Mouse (Mus musculus) liver, embryonic 15.5 days (tissue): ENCODE data around the gene Trnt1. TPM values are rescaled to one million over a fixed set of nuclear protein-coding genes. Genes with fewer than 3 reads are reported as not detected.

Experiments used
- ATAC-seq: fragments of 200-750 bp; cut with Nextera tagmentation; 2 replicates; pipeline ENCODE4 v1.8.0; 2017; ENCODE audit warnings: moderate number of reproducible peaks, mild to moderate bottlenecking, moderate library complexity; ENCODE audit not compliant: insufficient read depth
- H3K27ac ChIP-seq: fragments of 300-500 bp; sonication (generic); replicated peaks from 2 replicates; pipeline ENCODE4 v1.5.1; 2015; ENCODE audit warnings: mild to moderate bottlenecking, inconsistent platforms
- H3K27me3 ChIP-seq: fragments of 300-500 bp; sonication (generic); 2 replicates; pipeline ENCODE4 v1.6.1; 2015; ENCODE audit warnings: mild to moderate bottlenecking, inconsistent platforms
- H3K36me3 ChIP-seq: fragments of 300-500 bp; sonication (generic); replicated peaks from 2 replicates; pipeline ENCODE4 v1.6.1; 2015; ENCODE audit warnings: moderate library complexity, mild to moderate bottlenecking, inconsistent platforms
- H3K4me1 ChIP-seq: fragments of 300-500 bp; sonication (generic); replicated peaks from 2 replicates; pipeline ENCODE4 v1.6.1; 2015; ENCODE audit warnings: inconsistent platforms
- H3K4me2 ChIP-seq: fragments of 300-500 bp; sonication (generic); 2 replicates; pipeline ENCODE4 v1.6.1; 2015; ENCODE audit warnings: moderate library complexity, mild to moderate bottlenecking, inconsistent platforms
- H3K4me3 ChIP-seq: fragments of 300-500 bp; sonication (generic); replicated peaks from 2 replicates; pipeline ENCODE4 v1.5.1; 2015; ENCODE audit warnings: mild to moderate bottlenecking, inconsistent platforms
- H3K9ac ChIP-seq: fragments of 300-500 bp; sonication (generic); 2 replicates; pipeline ENCODE4 v1.6.1; 2015; ENCODE audit warnings: moderate library complexity, mild to moderate bottlenecking, inconsistent platforms
- H3K9me3 ChIP-seq: fragments of 300-500 bp; sonication (generic); replicated peaks from 2 replicates; pipeline ENCODE4 v1.6.1; 2016; ENCODE audit warnings: inconsistent platforms
- WGBS: fragments of 180-500 bp; shearing (Covaris S2); methylation state at CpG from one replicate; pipeline ENCODE4 v1.1.7; 2015; ENCODE audit warnings: mixed read lengths; ENCODE audit not compliant: insufficient replicate concordance; 5-methylcytosine and 5-hydroxymethylcytosine counted together
- polyA plus RNA-seq: library from polyadenylated mRNA; unstranded; fragments of >200 nt; fragmentation: Nextera tagmentation; extraction: Ambion mirVana; gene quantifications from 2 replicates; pipeline ENCODE4 v1.2.1, GENCODE M21; 2015

Gene Trnt1
- polyA plus RNA-seq, 1 experiment from 2014 or later, result 28.3 TPM

- H3K4me3 ChIP-seq, result no peak overlapping the region
- 71% methylated on average over 8 of the region's 8 CpGs for WGBS
- H3K9ac ChIP-seq, result no peak overlapping the region
- no peak for ATAC-seq
- H3K9me3 ChIP-seq, result no peaks in the 10 kb centered on the region
- no peaks in the 10 kb centered on the region for H3K27me3 ChIP-seq
- peaks cover 53% of the 10 kb centered on the region for H3K36me3 ChIP-seq
- no peak overlapping the region for H3K4me2 ChIP-seq
- no peak overlapping the region for H3K27ac ChIP-seq
- no peaks in the 10 kb centered on the region for H3K4me1 ChIP-seq
Measured at GRCm38 (mm10) chr6:106791429-106791828, 22.5 kb downstream of the Trnt1 start.

- 87% methylated on average over 5 of the region's 5 CpGs for WGBS
- Histone ChIP-seq H3K36me3 (peaks cover 50% of the 10 kb centered on the region), H3K27ac (no peak overlapping the region), H3K4me1 (no peaks in the 10 kb centered on the region), H3K4me2 (no peak overlapping the region), H3K9ac (no peak overlapping the region), H3K27me3 (no peaks in the 10 kb centered on the region), H3K4me3 (no peak overlapping the region), H3K9me3 (no peaks in the 10 kb centered on the region)
- no peak for ATAC-seq
Measured at GRCm38 (mm10) chr6:106792486-106792885, 23.6 kb downstream of the Trnt1 start.

- H3K4me1 ChIP-seq, result no peaks in the 10 kb centered on the region
- H3K36me3 ChIP-seq, result peaks cover 46% of the 10 kb centered on the region
- no peak overlapping the region for H3K9ac ChIP-seq
- ATAC-seq, result no peak
- H3K27ac ChIP-seq, result no peak overlapping the region
- H3K4me3 ChIP-seq, result no peak overlapping the region
- 79% methylated on average over 7 of the region's 7 CpGs for WGBS
- no peaks in the 10 kb centered on the region for H3K27me3 ChIP-seq
- H3K4me2 ChIP-seq, result no peak overlapping the region
- H3K9me3 ChIP-seq, result no peaks in the 10 kb centered on the region
Measured at GRCm38 (mm10) chr6:106793088-106793487, 24.2 kb downstream of the Trnt1 start.

- Histone ChIP-seq H3K4me3 (no peak overlapping the region), H3K27ac (no peak overlapping the region), H3K9ac (no peak overlapping the region), H3K4me2 (no peak overlapping the region; the same call in 1 of the 2 replicates), H3K27me3 (no peaks in the 10 kb centered on the region), H3K9me3 (no peaks in the 10 kb centered on the region), H3K4me1 (peaks cover 5% of the 10 kb centered on the region), H3K36me3 (peaks cover 42% of the 10 kb centered on the region)
- 78% methylated on average over 10 of the region's 10 CpGs for WGBS
- ATAC-seq, result no peak
Measured at GRCm38 (mm10) chr6:106793621-106794020, 24.7 kb downstream of the Trnt1 start.

- no peak overlapping the region for H3K27ac ChIP-seq
- no peaks in the 10 kb centered on the region for H3K27me3 ChIP-seq
- no peaks in the 10 kb centered on the region for H3K9me3 ChIP-seq
- 50% methylated on average over 13 of the region's 13 CpGs for WGBS
- peaks cover 11% of the 10 kb centered on the region for H3K4me1 ChIP-seq
- no peak overlapping the region for H3K9ac ChIP-seq
- no peak for ATAC-seq
- peaks cover 36% of the 10 kb centered on the region for H3K36me3 ChIP-seq
- H3K4me2 ChIP-seq, result no peak overlapping the region; the same call in 1 of the 2 replicates
- no peak overlapping the region for H3K4me3 ChIP-seq
Measured at GRCm38 (mm10) chr6:106794094-106794814, 25.3 kb downstream of the Trnt1 start.

- ATAC-seq, result peak; percentile 95
- Histone ChIP-seq H3K9ac (peak within 1 kb of the TSS; percentile 79), H3K9me3 (no peaks in the 10 kb centered on the region), H3K4me2 (peak within 1 kb of the TSS; percentile 78), H3K27me3 (no peaks in the 10 kb centered on the region), H3K4me1 (peaks cover 13% of the 10 kb centered on the region), H3K36me3 (peaks cover 5% of the 10 kb centered on the region), H3K4me3 (peak within 1 kb of the TSS; percentile 88), H3K27ac (peak within 1 kb of the TSS; percentile 55)
- WGBS, result under 1% methylated on average over 57 of the region's 57 CpGs
Measured at GRCm38 (mm10) chr6:106799333-106800226, 30.7 kb downstream of the Trnt1 start, which contains the start of gene Crbn. TSS of gene Crbn (minus strand) at chr6:106800077.

GRCm38 (mm10) chr6:106800227-106800557 is 31.3 kb downstream of the Trnt1 start:
- peak; percentile 1; the same call in 1 of the 2 replicates for ATAC-seq
- 44% methylated on average over 5 of the region's 5 CpGs for WGBS

GRCm38 (mm10) chr6:106804904-106805303 is 36.0 kb downstream of the Trnt1 start:
- H3K27me3 ChIP-seq, result no peaks in the 10 kb centered on the region
- H3K4me2 ChIP-seq, result no peak overlapping the region
- no peak for ATAC-seq
- no peak overlapping the region for H3K27ac ChIP-seq
- H3K4me1 ChIP-seq, result no peaks in the 10 kb centered on the region
- no peak overlapping the region for H3K4me3 ChIP-seq
- H3K36me3 ChIP-seq, result no peaks in the 10 kb centered on the region
- WGBS, result 25% methylated on average over 2 of the region's 2 CpGs
- no peak overlapping the region for H3K9ac ChIP-seq
- H3K9me3 ChIP-seq, result no peaks in the 10 kb centered on the region

More at GRCm38 (mm10) chr6:106800227-106800557, 31.3 kb downstream of the Trnt1 start:
- Histone ChIP-seq H3K27me3 (no peaks in the 10 kb centered on the region), H3K9me3 (no peaks in the 10 kb centered on the region), H3K27ac (no peak overlapping the region), H3K4me2 (peak overlapping the region; percentile 78), H3K9ac (no peak overlapping the region), H3K4me3 (peak overlapping the region; percentile 88), H3K4me1 (peaks cover 13% of the 10 kb centered on the region), H3K36me3 (no peaks in the 10 kb centered on the region)

- H3K36me3 ChIP-seq, result no peaks in the 10 kb centered on the region
- H3K27ac ChIP-seq, result no peak overlapping the region
- H3K27me3 ChIP-seq, result no peaks in the 10 kb centered on the region
- no peak overlapping the region for H3K4me3 ChIP-seq
- H3K4me1 ChIP-seq, result no peaks in the 10 kb centered on the region
- H3K9ac ChIP-seq, result no peak overlapping the region
- H3K4me2 ChIP-seq, result no peak overlapping the region
- ATAC-seq, result no peak
- WGBS, result 33% methylated on average over 2 of the region's 2 CpGs
- H3K9me3 ChIP-seq, result no peaks in the 10 kb centered on the region
Measured at GRCm38 (mm10) chr6:106809161-106809560, 40.2 kb downstream of the Trnt1 start.

- H3K4me2 ChIP-seq, result no peak overlapping the region
- no peak overlapping the region for H3K4me3 ChIP-seq
- H3K27me3 ChIP-seq, result no peaks in the 10 kb centered on the region
- no peaks in the 10 kb centered on the region for H3K9me3 ChIP-seq
- no peak for ATAC-seq
- 71% methylated on average over 3 of the region's 3 CpGs for WGBS
- H3K27ac ChIP-seq, result no peak overlapping the region
- no peaks in the 10 kb centered on the region for H3K4me1 ChIP-seq
- no peaks in the 10 kb centered on the region for H3K36me3 ChIP-seq
- H3K9ac ChIP-seq, result no peak overlapping the region
Measured at GRCm38 (mm10) chr6:106810686-106811085, 41.8 kb downstream of the Trnt1 start.

- no peaks in the 10 kb centered on the region for H3K27me3 ChIP-seq
- H3K9me3 ChIP-seq, result no peaks in the 10 kb centered on the region
- no peak for ATAC-seq
- no peak overlapping the region for H3K4me3 ChIP-seq
- H3K9ac ChIP-seq, result no peak overlapping the region
- no peaks in the 10 kb centered on the region for H3K4me1 ChIP-seq
- H3K27ac ChIP-seq, result no peak overlapping the region
- no peak overlapping the region for H3K4me2 ChIP-seq
- no peaks in the 10 kb centered on the region for H3K36me3 ChIP-seq
Measured at GRCm38 (mm10) chr6:106819246-106819645, 50.3 kb downstream of the Trnt1 start.
